Mouse (Mus musculus): ENCODE results near the gene Lrch4.

GRCm38 (mm10) chr5:137615347-137615746, 13.6 kb upstream of the Lrch4 start:
- TF ChIP-seq CTCF (conservative IDR thresholded peaks at IDR 0.05; ENCODE audit: low read length) (no peak), NANOG (IDR thresholded peaks at IDR 0.05; ENCODE audit: borderline replicate concordance, low read length) (no peak)

Measured in E14TG2a.4 (cell line).